Mouse (Mus musculus): ENCODE measurements around the gene Tbc1d8. TPM values are rescaled to one million over a fixed set of nuclear protein-coding genes. Genes with fewer than 3 reads are reported as not detected.

Tbc1d8 gene
- polyA plus RNA-seq, 1 experiment from 2014 or later: 13.2 TPM

- Histone ChIP-seq H3K9ac (ENCODE audit: low read length) (no peak overlapping the region), H3K4me2 (ENCODE audit: low read length) (no peak overlapping the region), H3K9me3 (ENCODE audit: control insufficient read depth, low read length) (peaks cover 4% of the 10 kb centered on the region), H3K36me3 (ENCODE audit: control insufficient read depth, insufficient read depth, low read length) (no peaks in the 10 kb centered on the region), H3K27me3 (ENCODE audit: control insufficient read depth, insufficient read depth, low read length) (no peaks in the 10 kb centered on the region), H3K4me1 (ENCODE audit: control insufficient read depth in 2 of 2, insufficient read depth in 2 of 2, low read length in 2 of 2) (peaks cover 0 to 3% of the 10 kb centered on the region in 2 experiments; a peak in 2 of 4 replicates), H3K27ac (replicated peaks in 1 of 2; ENCODE audit: control insufficient read depth in 1 of 2, insufficient read depth in 1 of 2, low read depth in 2 of 2, low read length in 2 of 2) (no peak overlapping the region), H3K4me3 (ENCODE audit: control insufficient read depth in 1 of 2, insufficient read depth in 1 of 2, low read depth in 1 of 2, low read length in 2 of 2) (no peak overlapping the region)
- 77% methylated on average over 10 of the region's 10 CpGs for WGBS
- ATAC-seq (ENCODE audit: insufficient number of reproducible peaks, insufficient read depth, low FRiP score, low read depth): no peak
These were observed 36.9 kb upstream of the Tbc1d8 start for GRCm38 (mm10) chr1:39515303-39515991.

GRCm38 (mm10) chr1:39512183-39512582, 33.6 kb upstream of the Tbc1d8 start:
- Histone ChIP-seq H3K36me3 (ENCODE audit: control insufficient read depth, insufficient read depth, low read length) (no peaks in the 10 kb centered on the region), H3K4me1 (ENCODE audit: control insufficient read depth in 2 of 2, insufficient read depth in 2 of 2, low read length in 2 of 2) (peaks cover 3 to 6% of the 10 kb centered on the region in 2 experiments), H3K27me3 (ENCODE audit: control insufficient read depth, insufficient read depth, low read length) (no peaks in the 10 kb centered on the region), H3K9me3 (ENCODE audit: control insufficient read depth, low read length) (no peaks in the 10 kb centered on the region), H3K4me2 (ENCODE audit: low read length) (no peak overlapping the region), H3K9ac (ENCODE audit: low read length) (no peak overlapping the region), H3K4me3 (ENCODE audit: control insufficient read depth in 1 of 2, insufficient read depth in 1 of 2, low read depth in 1 of 2, low read length in 2 of 2) (no peak overlapping the region), H3K27ac (replicated peaks in 1 of 2; ENCODE audit: control insufficient read depth in 1 of 2, insufficient read depth in 1 of 2, low read depth in 2 of 2, low read length in 2 of 2) (no peak overlapping the region)
- no peak for ATAC-seq (ENCODE audit: insufficient number of reproducible peaks, insufficient read depth, low FRiP score, low read depth)
- WGBS: 78% methylated on average over 1 of the region's 1 CpGs

GRCm38 (mm10) chr1:39511775-39512174, 33.2 kb upstream of the Tbc1d8 start:
- Histone ChIP-seq H3K27me3 (ENCODE audit: control insufficient read depth, insufficient read depth, low read length) (no peaks in the 10 kb centered on the region), H3K9me3 (ENCODE audit: control insufficient read depth, low read length) (no peaks in the 10 kb centered on the region), H3K4me3 (ENCODE audit: control insufficient read depth in 1 of 2, insufficient read depth in 1 of 2, low read depth in 1 of 2, low read length in 2 of 2) (no peak overlapping the region), H3K4me1 (ENCODE audit: control insufficient read depth in 2 of 2, insufficient read depth in 2 of 2, low read length in 2 of 2) (peaks cover 3 to 6% of the 10 kb centered on the region in 2 experiments), H3K9ac (ENCODE audit: low read length) (no peak overlapping the region), H3K27ac (replicated peaks in 1 of 2; ENCODE audit: control insufficient read depth in 1 of 2, insufficient read depth in 1 of 2, low read depth in 2 of 2, low read length in 2 of 2) (no peak overlapping the region), H3K4me2 (ENCODE audit: low read length) (no peak overlapping the region), H3K36me3 (ENCODE audit: control insufficient read depth, insufficient read depth, low read length) (no peaks in the 10 kb centered on the region)
- ATAC-seq (ENCODE audit: insufficient number of reproducible peaks, insufficient read depth, low FRiP score, low read depth): no peak
- WGBS: 84% methylated on average over 8 of the region's 8 CpGs

GRCm38 (mm10) chr1:39505600-39505999, 27.0 kb upstream of the Tbc1d8 start:
- H3K4me1 ChIP-seq (ENCODE audit: control insufficient read depth in 2 of 2, insufficient read depth in 2 of 2, low read length in 2 of 2): peaks cover 0 to 6% of the 10 kb centered on the region in 2 experiments; a peak in 2 of 4 replicates
- H3K9me3 ChIP-seq (ENCODE audit: control insufficient read depth, low read length): no peaks in the 10 kb centered on the region
- 69% methylated on average over 9 of the region's 9 CpGs for WGBS
- H3K27ac ChIP-seq (replicated peaks in 1 of 2; ENCODE audit: control insufficient read depth in 1 of 2, insufficient read depth in 1 of 2, low read depth in 2 of 2, low read length in 2 of 2): no peak overlapping the region
- no peak overlapping the region for H3K4me2 ChIP-seq (ENCODE audit: low read length)
- no peak overlapping the region for H3K4me3 ChIP-seq (ENCODE audit: control insufficient read depth in 1 of 2, insufficient read depth in 1 of 2, low read depth in 1 of 2, low read length in 2 of 2)
- H3K27me3 ChIP-seq (ENCODE audit: control insufficient read depth, insufficient read depth, low read length): no peaks in the 10 kb centered on the region
- no peak overlapping the region for H3K9ac ChIP-seq (ENCODE audit: low read length)
- no peaks in the 10 kb centered on the region for H3K36me3 ChIP-seq (ENCODE audit: control insufficient read depth, insufficient read depth, low read length)
- no peak for ATAC-seq (ENCODE audit: insufficient number of reproducible peaks, insufficient read depth, low FRiP score, low read depth)

DNA sequence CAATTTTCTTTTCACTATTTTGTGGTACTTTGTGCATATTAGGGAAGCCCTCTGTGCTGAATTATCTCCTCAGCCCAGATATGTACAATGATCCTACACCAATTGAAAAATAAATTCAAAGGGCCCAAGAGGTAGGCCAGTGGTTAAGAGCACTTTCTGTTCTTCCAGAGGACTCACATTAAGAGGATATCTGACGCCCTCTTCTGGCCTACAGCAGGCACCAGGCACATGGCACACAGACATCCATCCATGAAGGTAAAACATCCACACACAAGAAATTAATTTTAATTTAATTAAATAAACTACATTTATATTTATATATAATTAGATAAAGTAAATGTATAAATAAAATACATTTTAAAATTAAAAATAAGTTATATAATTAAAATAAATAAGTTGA, 25.7 kb upstream of the Tbc1d8 start:
- Histone ChIP-seq H3K9ac (ENCODE audit: low read length) (no peak overlapping the region), H3K36me3 (ENCODE audit: control insufficient read depth, insufficient read depth, low read length) (no peaks in the 10 kb centered on the region), H3K4me2 (ENCODE audit: low read length) (no peak overlapping the region), H3K9me3 (ENCODE audit: control insufficient read depth, low read length) (no peaks in the 10 kb centered on the region), H3K4me1 (ENCODE audit: control insufficient read depth in 2 of 2, insufficient read depth in 2 of 2, low read length in 2 of 2) (peaks cover 0 to 4% of the 10 kb centered on the region in 2 experiments; a peak in 2 of 4 replicates), H3K4me3 (ENCODE audit: control insufficient read depth in 1 of 2, insufficient read depth in 1 of 2, low read depth in 1 of 2, low read length in 2 of 2) (no peak overlapping the region), H3K27ac (replicated peaks in 1 of 2; ENCODE audit: control insufficient read depth in 1 of 2, insufficient read depth in 1 of 2, low read depth in 2 of 2, low read length in 2 of 2) (no peak overlapping the region), H3K27me3 (ENCODE audit: control insufficient read depth, insufficient read depth, low read length) (no peaks in the 10 kb centered on the region)
- ATAC-seq (ENCODE audit: insufficient number of reproducible peaks, insufficient read depth, low FRiP score, low read depth): no peak
- WGBS: 6% methylated on average over 1 of the region's 1 CpGs

- H3K4me2 ChIP-seq (ENCODE audit: low read length): no peak overlapping the region
- H3K36me3 ChIP-seq (ENCODE audit: control insufficient read depth, insufficient read depth, low read length): no peaks in the 10 kb centered on the region
- no peak overlapping the region for H3K27ac ChIP-seq (replicated peaks in 1 of 2; ENCODE audit: control insufficient read depth in 1 of 2, insufficient read depth in 1 of 2, low read depth in 2 of 2, low read length in 2 of 2)
- WGBS: 76% methylated on average over 17 of the region's 17 CpGs
- ATAC-seq (ENCODE audit: insufficient number of reproducible peaks, insufficient read depth, low FRiP score, low read depth): no peak
- H3K9ac ChIP-seq (ENCODE audit: low read length): no peak overlapping the region
- no peaks in the 10 kb centered on the region for H3K9me3 ChIP-seq (ENCODE audit: control insufficient read depth, low read length)
- H3K4me3 ChIP-seq (ENCODE audit: control insufficient read depth in 1 of 2, insufficient read depth in 1 of 2, low read depth in 1 of 2, low read length in 2 of 2): no peak overlapping the region
- no peaks in the 10 kb centered on the region for H3K4me1 ChIP-seq (ENCODE audit: control insufficient read depth in 2 of 2, insufficient read depth in 2 of 2, low read length in 2 of 2)
- H3K27me3 ChIP-seq (ENCODE audit: control insufficient read depth, insufficient read depth, low read length): no peaks in the 10 kb centered on the region
These were observed 24.5 kb upstream of the Tbc1d8 start for GRCm38 (mm10) chr1:39502817-39503633.

DNA sequence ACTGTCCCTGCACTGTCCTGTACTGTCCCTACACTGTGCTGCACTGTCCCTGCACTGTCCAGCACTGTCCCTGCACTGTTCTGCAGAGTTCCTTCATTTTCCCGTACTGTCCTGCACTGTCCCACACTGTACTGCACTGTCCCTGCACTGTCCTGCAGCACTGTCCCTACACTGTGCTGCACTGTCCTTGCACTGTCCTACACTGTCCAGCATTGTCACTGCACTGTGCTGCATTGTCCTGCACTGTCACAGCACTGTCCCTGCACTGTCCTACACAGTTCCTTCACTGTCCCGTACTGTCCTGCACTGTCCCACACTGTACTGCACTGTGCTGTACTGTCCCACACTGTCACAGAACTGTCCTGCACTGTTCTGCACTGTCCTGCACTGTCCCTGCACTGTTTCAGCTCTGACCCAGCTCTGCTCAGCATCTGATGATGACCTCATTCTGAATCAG, 21.0 kb upstream of the Tbc1d8 start:
- Histone ChIP-seq H3K27me3 (ENCODE audit: control insufficient read depth, insufficient read depth, low read length) (no peaks in the 10 kb centered on the region), H3K9ac (ENCODE audit: low read length) (no peak overlapping the region), H3K27ac (replicated peaks in 1 of 2; ENCODE audit: control insufficient read depth in 1 of 2, insufficient read depth in 1 of 2, low read depth in 2 of 2, low read length in 2 of 2) (no peak overlapping the region), H3K4me1 (ENCODE audit: control insufficient read depth in 2 of 2, insufficient read depth in 2 of 2, low read length in 2 of 2) (no peaks in the 10 kb centered on the region), H3K9me3 (ENCODE audit: control insufficient read depth, low read length) (no peaks in the 10 kb centered on the region), H3K4me2 (ENCODE audit: low read length) (no peak overlapping the region), H3K36me3 (ENCODE audit: control insufficient read depth, insufficient read depth, low read length) (no peaks in the 10 kb centered on the region), H3K4me3 (ENCODE audit: control insufficient read depth in 1 of 2, insufficient read depth in 1 of 2, low read depth in 1 of 2, low read length in 2 of 2) (no peak overlapping the region)
- 61% methylated on average over 2 of the region's 2 CpGs for WGBS
- ATAC-seq (ENCODE audit: insufficient number of reproducible peaks, insufficient read depth, low FRiP score, low read depth): no peak

Data from heart, embryonic 14.5 days (tissue).